Mouse (Mus musculus): ENCODE data around the gene Mrvi1. TPM values are rescaled to one million over a fixed set of nuclear protein-coding genes. Genes with fewer than 3 reads are reported as not detected.

Gene Mrvi1
- total and polyA plus RNA-seq, 3 experiments = 0.11 TPM; not detected in 2

DNA sequence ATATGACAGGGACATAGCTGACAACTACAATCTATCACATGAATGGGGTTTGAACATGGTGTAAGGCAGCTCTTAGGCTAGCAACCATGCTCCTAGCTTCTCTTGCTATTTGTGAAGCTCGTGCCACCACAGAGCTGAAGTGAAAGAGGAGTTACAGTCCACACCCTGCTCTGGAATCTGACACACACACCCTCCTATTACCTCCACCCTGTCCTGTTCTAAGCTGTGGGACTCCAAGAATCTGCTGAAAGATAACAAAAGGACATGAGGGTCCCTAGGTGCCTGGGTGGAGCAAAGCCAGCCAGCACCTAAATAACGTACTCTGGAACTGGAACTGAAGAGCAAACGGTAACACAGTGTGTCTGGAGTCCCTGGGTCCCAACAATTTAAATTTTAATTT is 67.7 kb downstream of the Mrvi1 start:
- H3K27me3 ChIP-seq (replicated peaks) = no peaks in the 10 kb centered on the region
- dilution Hi-C loops (cut with MboI; ENCODE audit: extremely low pct_ligation_motif_present, extremely low pct_unique_long_range_greater_than_20kb, low sequenced_read_pairs) = no loop called here
- H3K9ac ChIP-seq (ENCODE audit: insufficient read depth, low read depth) = no peak overlapping the region
- H3K36me3 ChIP-seq (replicated peaks in 1 of 2; ENCODE audit: control insufficient read depth in 1 of 2, insufficient read depth in 1 of 2, low read length in 1 of 2) = no peaks in the 10 kb centered on the region
- H3K4me2 ChIP-seq (ENCODE audit: insufficient read depth, low read depth, poor library complexity, severe bottlenecking) = no peak overlapping the region
- no peaks in the 10 kb centered on the region for H3K79me2 ChIP-seq (replicated peaks; ENCODE audit: control insufficient read depth, extremely low read depth, insufficient read depth, poor library complexity, severe bottlenecking)
- no peaks in the 10 kb centered on the region for H3K9me3 ChIP-seq (replicated peaks; ENCODE audit: low read length)
- DNase-seq (ENCODE audit: extremely low read depth) = no peak
- in situ Hi-C loops (cut with MboI; ENCODE audit: low pct_ligation_motif_present, low pct_unique_long_range_greater_than_20kb, low sequenced_read_pairs) = no loop called here
- TF ChIP-seq CHD2 (IDR thresholded peaks at IDR 0.05; ENCODE audit: low read length) = no peak
- TF ChIP-seq E2F4 (IDR thresholded peaks at IDR 0.05; ENCODE audit: insufficient replicate concordance, low read depth, low read length) = no peak
- no peak for TF ChIP-seq TBP (conservative IDR thresholded peaks at IDR 0.05; ENCODE audit: low read depth, low read length)
- TF ChIP-seq SIN3A (IDR thresholded peaks at IDR 0.05; ENCODE audit: low read length) = no peak
- TF ChIP-seq NELFE (IDR thresholded peaks at IDR 0.05; ENCODE audit: low read depth, low read length) = no peak
- TF ChIP-seq ZKSCAN1 (IDR thresholded peaks at IDR 0.05; ENCODE audit: borderline replicate concordance, low read depth, low read length) = no peak
- TF ChIP-seq ZMIZ1 (IDR thresholded peaks at IDR 0.05; ENCODE audit: low read depth, low read length) = no peak
- TF ChIP-seq MXI1 (IDR thresholded peaks at IDR 0.05; ENCODE audit: low read depth, low read length) = no peak
- no peak for TF ChIP-seq BHLHE40 (IDR thresholded peaks at IDR 0.05; ENCODE audit: low read depth, low read length)
- no peak for TF ChIP-seq RAD21 (IDR thresholded peaks at IDR 0.05; ENCODE audit: low read depth, low read length)
- no peak for TF ChIP-seq HCFC1 (IDR thresholded peaks at IDR 0.05; ENCODE audit: low read depth, low read length)
- no peak for TF ChIP-seq PAX5 (IDR thresholded peaks at IDR 0.05; ENCODE audit: low read length)
- TF ChIP-seq RCOR1 (conservative IDR thresholded peaks at IDR 0.05; ENCODE audit: low read depth, low read length) = no peak
- no peak for TF ChIP-seq USF1 (IDR thresholded peaks at IDR 0.05; ENCODE audit: low read depth, low read length)
- TF ChIP-seq JUND (conservative IDR thresholded peaks at IDR 0.05; ENCODE audit: low read depth, low read length) = no peak
- H3K4me3 ChIP-seq (replicated peaks in 1 of 3; ENCODE audit: low read depth in 2 of 3, low read length in 2 of 3, poor library complexity in 1 of 3) = no peak overlapping the region
- H3K4me1 ChIP-seq (ENCODE audit: control insufficient read depth in 1 of 2, insufficient read depth in 2 of 2) = peaks cover 4 to 8% of the 10 kb centered on the region in 2 experiments
- no peak overlapping the region for H3K27ac ChIP-seq (ENCODE audit: insufficient read depth, low read depth)

DNA sequence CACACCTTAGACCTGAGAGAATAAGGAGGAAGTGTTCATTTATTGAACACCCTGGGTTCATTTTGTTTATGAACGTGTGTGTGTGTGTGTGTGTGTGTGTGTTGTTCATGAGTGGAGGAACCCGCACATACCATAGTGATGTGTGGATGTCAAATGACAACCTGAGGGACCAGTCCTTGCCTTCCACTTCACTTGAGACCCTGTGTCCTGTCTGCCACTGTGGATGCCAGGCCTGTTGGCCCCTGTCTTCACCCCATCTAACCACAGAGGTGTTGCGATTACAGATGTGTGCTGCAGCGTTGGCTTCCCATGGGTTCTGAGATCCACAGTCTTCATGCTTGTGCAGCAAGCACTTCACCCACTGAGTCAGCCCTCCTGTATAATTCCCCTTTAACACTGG is 68.5 kb downstream of the Mrvi1 start:
- Histone ChIP-seq H3K4me1 (ENCODE audit: control insufficient read depth in 1 of 2, insufficient read depth in 2 of 2) (peaks cover 0 to 5% of the 10 kb centered on the region in 2 experiments; a peak in 2 of 4 replicates), H3K27ac (ENCODE audit: insufficient read depth, low read depth) (no peak overlapping the region)
- dilution Hi-C loops (cut with MboI; ENCODE audit: extremely low pct_ligation_motif_present, extremely low pct_unique_long_range_greater_than_20kb, low sequenced_read_pairs) = no loop called here

More for the DNA sequence above, 68.5 kb downstream of the Mrvi1 start:
- Histone ChIP-seq H3K79me2 (replicated peaks; ENCODE audit: control insufficient read depth, extremely low read depth, insufficient read depth, poor library complexity, severe bottlenecking) (no peaks in the 10 kb centered on the region), H3K4me2 (ENCODE audit: insufficient read depth, low read depth, poor library complexity, severe bottlenecking) (no peak overlapping the region), H3K27me3 (replicated peaks) (no peaks in the 10 kb centered on the region), H3K4me3 (replicated peaks in 1 of 3; ENCODE audit: low read depth in 2 of 3, low read length in 2 of 3, poor library complexity in 1 of 3) (no peak overlapping the region), H3K9me3 (replicated peaks; ENCODE audit: low read length) (no peaks in the 10 kb centered on the region), H3K36me3 (replicated peaks in 1 of 2; ENCODE audit: control insufficient read depth in 1 of 2, insufficient read depth in 1 of 2, low read length in 1 of 2) (no peaks in the 10 kb centered on the region), H3K9ac (ENCODE audit: insufficient read depth, low read depth) (no peak overlapping the region)
- TF ChIP-seq MXI1 (IDR thresholded peaks at IDR 0.05; ENCODE audit: low read depth, low read length) (no peak), ZC3H11A (IDR thresholded peaks at IDR 0.05; ENCODE audit: low read depth, low read length) (no peak), IRF4 (IDR thresholded peaks at IDR 0.05; ENCODE audit: low read depth, low read length) (no peak), ETS1 (conservative IDR thresholded peaks at IDR 0.05; ENCODE audit: low read depth, low read length) (no peak), MAFK (IDR thresholded peaks at IDR 0.05; ENCODE audit: insufficient replicate concordance, low read length) (no peak), CTCF (conservative IDR thresholded peaks at IDR 0.05 in 1 of 2, IDR thresholded peaks at IDR 0.05 in 1 of 2; ENCODE audit: low read depth in 2 of 2, low read length in 2 of 2) (no peak), MAX (IDR thresholded peaks at IDR 0.05; ENCODE audit: low read length) (no peak), ZMIZ1 (IDR thresholded peaks at IDR 0.05; ENCODE audit: low read depth, low read length) (no peak), RAD21 (IDR thresholded peaks at IDR 0.05; ENCODE audit: low read depth, low read length) (no peak), ZKSCAN1 (IDR thresholded peaks at IDR 0.05; ENCODE audit: borderline replicate concordance, low read depth, low read length) (no peak), MYC (IDR thresholded peaks at IDR 0.05; ENCODE audit: low read depth, low read length) (no peak), UBTF (IDR thresholded peaks at IDR 0.05; ENCODE audit: low read depth, low read length) (no peak), BHLHE40 (IDR thresholded peaks at IDR 0.05; ENCODE audit: low read depth, low read length) (no peak), HCFC1 (IDR thresholded peaks at IDR 0.05; ENCODE audit: low read depth, low read length) (no peak), TCF12 (IDR thresholded peaks at IDR 0.05; ENCODE audit: low read depth, low read length) (no peak), ZNF384 (IDR thresholded peaks at IDR 0.05; ENCODE audit: low read depth, low read length) (no peak), JUND (conservative IDR thresholded peaks at IDR 0.05; ENCODE audit: low read depth, low read length) (no peak), SIN3A (IDR thresholded peaks at IDR 0.05; ENCODE audit: low read length) (no peak), CHD1 (IDR thresholded peaks at IDR 0.05; ENCODE audit: low read depth, low read length) (no peak)
- in situ Hi-C loops (cut with MboI; ENCODE audit: low pct_ligation_motif_present, low pct_unique_long_range_greater_than_20kb, low sequenced_read_pairs) = no loop called here
- DNase-seq (ENCODE audit: extremely low read depth) = no peak

Measured in CH12.LX (cell line).